Mouse (Mus musculus) left cerebral cortex, postnatal 4 days (tissue): ENCODE measurements around the gene Wipf1. TPM values are rescaled to one million over a fixed set of nuclear protein-coding genes. Genes with fewer than 3 reads are reported as not detected.
"Not testable (repeated sequence)": the region's sequence is repeated elsewhere in the genome, so short reads cannot be mapped to it uniquely, and the experiment has no call there.

Experiments
- DNase-seq: peaks from one replicate; pipeline ENCODE4 v3.0.0-alpha.2; 2022
- intact Hi-C: fragments of 180-260 bp; cut with DNase I; formaldehyde crosslinking; loops from one replicate; pipeline ENCODE4 v1.15.1; 2025
- total RNA-seq, 2 experiments: library from RNA; stranded (reverse); gene quantifications; 2 replicates each; pipeline ENCODE4 v1.2.3; 2021

The Wipf1 gene
- total RNA-seq, 2 experiments from 2014 or later, result 6.7 to 6.9 TPM

GRCm38 (mm10) chr2:73510025-73510288 lies 19.6 kb downstream of the Wipf1 start:
- no peak for DNase-seq
- intact Hi-C loops, result no loop called here

- intact Hi-C loops, result no loop called here
- DNase-seq, result no peak
Measured at GRCm38 (mm10) chr2:73509248-73510024, 20.1 kb downstream of the Wipf1 start.

DNA sequence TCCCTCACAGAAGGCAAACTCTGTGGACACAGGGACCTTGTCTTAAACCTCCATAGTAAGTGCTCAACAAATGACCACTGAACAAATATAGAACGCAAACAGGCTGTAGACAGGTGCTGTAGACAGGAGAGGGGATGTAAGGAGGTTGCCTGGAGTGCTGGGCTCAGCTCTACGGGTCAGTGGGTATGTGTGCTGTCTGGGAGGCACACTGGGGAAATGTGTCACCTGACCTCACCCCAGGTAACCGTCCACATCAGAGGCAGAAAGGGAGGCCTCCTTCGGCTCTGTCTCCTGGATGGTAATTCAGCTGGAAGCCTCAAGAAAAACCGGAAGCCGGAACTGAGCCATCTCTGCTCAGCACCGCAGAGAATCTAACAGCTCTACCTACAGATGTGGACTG lies 21.6 kb downstream of the Wipf1 start:
- intact Hi-C loops, result no loop called here
- no peak for DNase-seq

DNA sequence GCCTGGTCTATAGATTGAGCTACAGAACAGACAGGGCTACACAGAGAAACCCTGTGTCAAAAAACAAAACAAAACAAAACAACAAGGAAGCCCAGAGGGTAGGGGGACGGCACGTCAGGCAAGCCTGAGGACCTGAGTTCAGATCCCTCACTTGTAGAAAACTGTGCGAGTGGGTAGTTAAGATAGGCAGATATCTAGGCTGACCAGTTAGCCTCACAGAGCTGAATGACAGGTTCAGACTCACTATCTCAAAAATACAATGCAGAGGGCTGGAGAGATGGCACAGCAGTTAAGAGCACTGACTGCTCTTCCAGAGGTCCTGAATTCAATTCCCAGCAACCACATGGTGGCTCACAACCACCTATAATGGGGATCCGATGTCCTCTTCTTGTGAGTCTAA lies 23.2 kb downstream of the Wipf1 start:
- DNase-seq, intact Hi-C loops: not testable (repeated sequence)

GRCm38 (mm10) chr2:73502863-73503429 lies 26.6 kb downstream of the Wipf1 start:
- intact Hi-C loops, result no loop called here

DNA sequence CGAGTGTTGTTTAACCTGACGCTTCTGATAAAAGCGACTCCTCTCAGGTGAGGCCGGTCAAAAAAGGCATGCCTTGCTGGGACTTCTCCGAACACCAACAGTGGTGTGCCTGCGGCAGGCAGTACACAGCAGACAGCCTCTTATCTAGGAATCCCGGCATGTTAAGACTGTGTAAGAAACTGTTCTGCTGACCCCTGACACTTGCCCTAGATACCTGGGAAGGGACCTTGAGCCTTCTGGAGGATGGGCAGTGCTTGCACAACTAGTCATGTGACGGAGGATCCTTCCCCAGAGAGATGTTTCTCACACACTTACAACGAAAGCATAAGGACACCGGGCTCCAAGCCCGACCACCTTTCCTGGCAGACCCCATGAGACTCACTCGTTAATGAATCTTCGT lies 28.7 kb downstream of the Wipf1 start:
- DNase-seq, result no peak
- intact Hi-C loops, result no loop called here

More at GRCm38 (mm10) chr2:73502863-73503429, 26.6 kb downstream of the Wipf1 start:
- DNase-seq, result peak; percentile 49

DNA sequence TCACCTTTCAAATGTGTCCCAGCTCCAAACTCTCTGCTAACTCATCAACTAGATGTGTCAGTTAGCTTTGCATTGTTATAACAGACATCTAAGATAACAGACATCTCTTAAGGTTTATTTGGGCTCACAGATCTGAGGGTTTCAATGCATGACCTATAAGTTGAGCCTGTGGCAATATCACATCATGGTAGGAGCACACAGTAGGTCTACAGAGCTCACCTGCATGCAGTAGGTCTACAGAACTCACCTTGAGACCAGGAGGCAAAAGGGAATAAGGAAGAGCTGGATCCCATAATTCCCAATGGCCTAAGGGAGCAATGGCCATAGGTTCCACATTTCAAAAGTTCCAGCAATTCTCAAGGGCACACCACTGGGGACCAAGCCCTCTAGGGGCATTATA lies 31.2 kb downstream of the Wipf1 start:
- intact Hi-C loops, result no loop called here
- no peak for DNase-seq

DNA sequence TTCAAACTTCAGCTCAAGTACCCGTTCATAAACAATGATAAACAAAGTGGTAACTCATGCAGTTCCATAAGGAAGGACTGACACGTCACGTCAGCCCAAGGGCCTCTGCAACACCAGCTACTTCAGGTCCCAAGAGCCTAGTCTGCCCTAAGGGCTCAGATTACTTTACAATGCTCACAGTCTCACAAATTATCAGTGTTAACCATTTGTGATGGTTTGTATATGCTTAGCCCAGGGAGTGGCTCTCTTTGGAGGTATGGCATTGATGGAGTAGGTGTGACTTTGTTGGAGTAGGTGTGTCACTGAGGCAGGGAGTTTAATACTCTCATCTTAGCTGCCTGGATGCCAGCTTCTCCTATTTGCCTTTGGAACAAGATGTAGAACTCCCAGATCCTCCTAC lies 32.0 kb downstream of the Wipf1 start:
- intact Hi-C loops, result no loop called here
- DNase-seq, result no peak

DNA sequence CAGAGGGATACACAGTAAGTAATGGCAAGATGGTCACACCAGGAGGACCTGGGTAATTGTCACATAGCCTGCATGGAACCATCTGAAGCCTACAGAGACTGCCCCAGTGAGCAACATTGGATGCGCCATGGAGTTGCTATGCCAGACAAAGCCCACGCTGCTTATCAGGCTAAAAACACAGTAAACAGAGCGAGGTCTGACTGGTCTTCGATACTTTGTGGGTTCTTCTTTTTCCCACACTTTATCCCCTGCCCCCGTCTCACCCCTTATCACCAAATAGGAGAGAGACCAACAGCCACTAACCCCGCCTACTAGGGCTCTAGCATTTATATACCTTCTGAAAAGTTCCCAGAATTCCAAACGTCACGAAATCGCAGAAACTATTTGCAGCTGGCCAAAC lies 32.6 kb downstream of the Wipf1 start:
- DNase-seq, result no peak
- intact Hi-C loops, result no loop called here

- DNase-seq, result no peak
- intact Hi-C loops, result no loop called here
Measured at GRCm38 (mm10) chr2:73496329-73496685, 33.2 kb downstream of the Wipf1 start.

GRCm38 (mm10) chr2:73495617-73496328 lies 33.8 kb downstream of the Wipf1 start:
- DNase-seq, result no peak
- intact Hi-C loops, result no loop called here

GRCm38 (mm10) chr2:73493517-73493916 lies 36.0 kb downstream of the Wipf1 start:
- no peak for DNase-seq
- intact Hi-C loops, result no loop called here

DNA sequence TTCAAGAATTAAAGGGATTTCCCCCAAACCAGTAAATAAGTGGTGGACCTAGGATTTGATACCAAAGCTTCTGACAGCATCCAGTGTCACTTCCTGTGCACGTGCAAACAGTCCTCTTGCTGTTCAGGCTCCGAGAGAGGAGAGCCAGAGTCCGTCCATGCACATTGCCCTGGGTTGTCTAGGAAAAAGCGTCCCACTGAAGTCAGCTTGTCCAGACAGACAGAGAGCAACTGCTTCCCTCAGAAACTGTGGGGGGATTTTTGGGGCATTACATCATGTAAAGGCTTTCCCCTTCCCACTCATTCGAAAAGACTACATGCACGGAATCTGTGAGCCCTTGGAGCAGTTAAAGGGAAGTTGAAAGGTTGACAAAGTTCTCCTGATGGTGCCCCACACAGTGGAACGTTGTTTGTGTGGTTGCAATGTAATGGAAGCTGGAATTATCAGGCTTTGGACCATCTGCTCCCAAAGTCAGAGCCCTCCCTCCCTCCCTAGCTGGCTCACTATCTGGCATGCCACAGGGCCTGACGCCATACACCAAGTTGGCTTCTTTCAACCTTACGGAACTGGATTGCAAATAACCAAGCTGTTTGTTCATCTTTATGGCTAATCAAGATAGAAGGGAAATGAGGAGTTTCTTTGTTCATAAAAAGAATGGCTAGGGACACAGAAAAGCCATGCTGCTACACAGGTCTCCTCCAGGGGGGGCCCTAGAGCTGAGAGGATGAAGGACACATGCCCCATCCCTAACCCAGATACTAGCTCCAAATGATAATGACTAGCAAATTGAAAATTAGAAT lies 37.9 kb downstream of the Wipf1 start:
- intact Hi-C loops, result no loop called here
- DNase-seq, result peak; percentile 50

DNA sequence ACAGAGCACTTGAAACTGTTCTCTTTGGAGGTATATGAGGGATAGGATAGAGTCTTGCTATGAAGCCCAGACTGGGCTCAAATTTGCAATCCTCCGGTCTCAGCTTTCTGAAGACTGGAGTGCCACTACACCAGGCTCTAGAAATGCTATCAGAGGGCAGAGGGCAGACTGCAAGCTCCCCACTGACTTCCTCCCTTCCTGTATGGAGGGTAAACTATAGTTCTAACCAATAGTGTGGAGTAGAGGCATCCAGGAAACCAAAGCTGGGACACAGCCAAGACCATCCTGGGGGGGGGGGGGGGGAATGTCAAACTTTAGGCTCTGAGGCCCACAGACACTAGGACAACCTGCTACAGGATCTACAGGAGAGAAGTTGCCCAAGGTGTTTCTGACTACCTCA lies 39.1 kb downstream of the Wipf1 start:
- no peak for DNase-seq
- intact Hi-C loops, result no loop called here

GRCm38 (mm10) chr2:73486120-73486601 lies 43.4 kb downstream of the Wipf1 start:
- intact Hi-C loops, result no loop called here
- no peak for DNase-seq

GRCm38 (mm10) chr2:73485236-73486119 lies 44.1 kb downstream of the Wipf1 start:
- intact Hi-C loops, result no loop called here

DNA sequence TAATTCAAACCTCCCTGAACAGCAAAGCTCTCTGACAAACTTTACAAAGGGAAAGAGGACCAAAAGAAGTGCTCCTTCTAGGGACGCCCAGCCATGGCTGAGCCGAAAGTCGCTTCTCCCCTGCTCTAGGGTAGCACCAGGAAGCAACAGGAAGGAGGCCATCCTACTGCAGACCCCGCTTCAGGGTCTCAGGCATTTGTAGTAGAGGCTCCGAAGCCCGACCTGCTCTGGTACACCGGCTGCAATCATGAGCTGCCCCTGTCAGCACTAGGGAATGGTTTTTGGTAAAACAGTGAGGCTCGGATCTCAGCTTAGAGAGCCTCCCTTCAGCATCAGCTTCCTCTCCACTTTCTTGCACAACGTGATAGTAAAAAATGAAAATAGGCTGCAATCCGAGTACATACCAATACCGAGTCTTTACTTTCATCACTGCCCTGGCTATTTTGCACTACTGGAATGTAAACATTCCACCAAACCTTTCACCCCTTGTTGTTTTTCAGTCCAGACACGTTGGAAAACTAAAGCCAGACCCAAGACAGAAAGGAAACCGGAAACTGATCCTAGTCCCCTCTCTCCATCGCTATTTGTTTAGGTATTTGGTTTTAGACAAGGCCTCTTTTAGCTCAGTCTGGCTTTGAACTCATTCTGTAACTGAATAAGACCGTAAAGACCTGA lies 44.8 kb downstream of the Wipf1 start:
- no peak for DNase-seq
- intact Hi-C loops, result no loop called here

More at GRCm38 (mm10) chr2:73485236-73486119, 44.1 kb downstream of the Wipf1 start:
- DNase-seq, result no peak

DNA sequence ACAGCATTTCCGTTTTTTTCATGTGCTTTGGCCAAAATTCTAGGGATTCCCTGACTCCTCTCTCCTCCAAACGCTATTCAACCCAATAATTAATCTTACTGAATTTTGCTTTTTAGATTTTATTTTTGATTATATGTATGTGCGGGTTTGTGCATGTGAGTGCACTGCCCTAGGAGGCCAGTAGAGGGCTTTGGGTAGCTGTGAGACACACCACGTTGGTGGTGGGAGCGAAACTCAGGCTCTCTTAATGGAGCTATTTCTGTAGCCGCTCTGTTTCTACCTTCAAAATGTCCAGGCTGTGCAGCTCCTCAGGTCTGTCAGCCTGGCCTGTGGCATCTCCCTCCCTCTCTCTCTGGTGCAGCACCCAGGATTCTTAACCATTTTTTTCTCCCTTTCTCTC lies 50.7 kb downstream of the Wipf1 start:
- no peak for DNase-seq
- intact Hi-C loops, result no loop called here

GRCm38 (mm10) chr2:73477501-73477900 lies 52.0 kb downstream of the Wipf1 start:
- no peak for DNase-seq

GRCm38 (mm10) chr2:73475519-73475918 lies 54.0 kb downstream of the Wipf1 start:
- intact Hi-C loops, result no loop called here
- DNase-seq, result no peak

More at GRCm38 (mm10) chr2:73477501-73477900, 52.0 kb downstream of the Wipf1 start:
- intact Hi-C loops, result no loop called here
